Mouse (Mus musculus): ENCODE measurements around the gene Scamp3. TPM values are rescaled to one million over a fixed set of nuclear protein-coding genes. Genes with fewer than 3 reads are reported as not detected.

Gene Scamp3
- total and polyA plus RNA-seq, 3 experiments, result 4.5 to 72.7 (median 12.5) TPM

DNA sequence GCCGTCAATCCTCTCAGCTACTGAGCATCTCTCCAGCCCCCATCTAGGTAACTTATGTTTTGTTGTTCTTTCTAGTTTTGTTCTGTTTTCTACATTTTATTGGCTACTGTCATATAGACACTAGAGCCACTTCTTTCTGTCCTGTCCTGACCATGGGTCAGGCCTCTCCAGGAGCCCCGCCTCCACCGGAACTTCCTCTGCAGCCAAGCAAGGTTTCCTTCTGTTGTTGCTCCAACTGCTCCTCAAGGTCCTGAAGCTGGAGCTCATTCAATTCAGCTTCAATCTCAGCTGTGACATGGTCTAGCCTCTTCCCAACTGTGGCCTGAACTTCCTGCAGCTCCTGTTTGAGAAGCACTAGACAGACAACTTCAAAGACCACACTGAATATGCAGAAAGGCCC lies 47.4 kb upstream of the Scamp3 start:
- dilution Hi-C loops (cut with MboI; ENCODE audit: extremely low pct_ligation_motif_present, extremely low pct_unique_long_range_greater_than_20kb, low sequenced_read_pairs), result no loop called here

GRCm38 (mm10) chr3:89131816-89132215 lies 45.5 kb upstream of the Scamp3 start:
- H3K9me3 ChIP-seq (replicated peaks; ENCODE audit: low read length), result no peaks in the 10 kb centered on the region
- no peak for DNase-seq (ENCODE audit: extremely low read depth)
- H3K79me2 ChIP-seq (replicated peaks; ENCODE audit: control insufficient read depth, extremely low read depth, insufficient read depth, poor library complexity, severe bottlenecking), result no peaks in the 10 kb centered on the region
- TF ChIP-seq MXI1 (IDR thresholded peaks at IDR 0.05; ENCODE audit: low read depth, low read length) (no peak), POLR2A (IDR thresholded peaks at IDR 0.05; ENCODE audit: low read depth, low read length) (no peak), MYC (IDR thresholded peaks at IDR 0.05; ENCODE audit: low read depth, low read length) (no peak), RCOR1 (conservative IDR thresholded peaks at IDR 0.05; ENCODE audit: low read depth, low read length) (no peak), POLR2AphosphoS2 (IDR thresholded peaks at IDR 0.05; ENCODE audit: low read depth, low read length) (no peak), KAT2A (IDR thresholded peaks at IDR 0.05; ENCODE audit: insufficient replicate concordance, low read length) (no peak), SIN3A (IDR thresholded peaks at IDR 0.05; ENCODE audit: low read length) (no peak), MEF2A (IDR thresholded peaks at IDR 0.05; ENCODE audit: borderline replicate concordance, low read depth, low read length) (no peak), ZMIZ1 (IDR thresholded peaks at IDR 0.05; ENCODE audit: low read depth, low read length) (no peak), USF2 (conservative IDR thresholded peaks at IDR 0.05; ENCODE audit: low read depth, low read length) (no peak), USF1 (IDR thresholded peaks at IDR 0.05; ENCODE audit: low read depth, low read length) (no peak), BHLHE40 (IDR thresholded peaks at IDR 0.05; ENCODE audit: low read depth, low read length) (no peak), ZKSCAN1 (IDR thresholded peaks at IDR 0.05; ENCODE audit: borderline replicate concordance, low read depth, low read length) (no peak), RAD21 (IDR thresholded peaks at IDR 0.05; ENCODE audit: low read depth, low read length) (no peak), NELFE (IDR thresholded peaks at IDR 0.05; ENCODE audit: low read depth, low read length) (no peak), ELF1 (IDR thresholded peaks at IDR 0.05; ENCODE audit: low read depth, low read length) (no peak), EP300 (IDR thresholded peaks at IDR 0.05; ENCODE audit: low read length) (no peak)
- H3K4me2 ChIP-seq (ENCODE audit: insufficient read depth, low read depth, poor library complexity, severe bottlenecking), result no peak overlapping the region
- H3K27me3 ChIP-seq (replicated peaks), result peaks cover 15% of the 10 kb centered on the region
- H3K9ac ChIP-seq (ENCODE audit: insufficient read depth, low read depth), result no peak overlapping the region
- in situ Hi-C loops (cut with MboI; ENCODE audit: low pct_ligation_motif_present, low pct_unique_long_range_greater_than_20kb, low sequenced_read_pairs) (no loop called here), dilution Hi-C loops (cut with MboI; ENCODE audit: extremely low pct_ligation_motif_present, extremely low pct_unique_long_range_greater_than_20kb, low sequenced_read_pairs) (no loop called here)
- no peak overlapping the region for H3K27ac ChIP-seq (ENCODE audit: insufficient read depth, low read depth)
- no peaks in the 10 kb centered on the region for H3K36me3 ChIP-seq (replicated peaks in 1 of 2; ENCODE audit: control insufficient read depth in 1 of 2, insufficient read depth in 1 of 2, low read length in 1 of 2)
- H3K4me1 ChIP-seq (ENCODE audit: control insufficient read depth in 1 of 2, insufficient read depth in 2 of 2), result no peaks in the 10 kb centered on the region
- H3K4me3 ChIP-seq (replicated peaks in 1 of 3; ENCODE audit: low read depth in 2 of 3, low read length in 2 of 3, poor library complexity in 1 of 3), result no peak overlapping the region

More for the DNA sequence above, 47.4 kb upstream of the Scamp3 start:
- H3K27me3 ChIP-seq (replicated peaks), result peaks cover 7% of the 10 kb centered on the region
- H3K4me1 ChIP-seq (ENCODE audit: control insufficient read depth in 1 of 2, insufficient read depth in 2 of 2), result no peaks in the 10 kb centered on the region
- no peaks in the 10 kb centered on the region for H3K9me3 ChIP-seq (replicated peaks; ENCODE audit: low read length)
- no peak overlapping the region for H3K4me2 ChIP-seq (ENCODE audit: insufficient read depth, low read depth, poor library complexity, severe bottlenecking)
- no peak overlapping the region for H3K27ac ChIP-seq (ENCODE audit: insufficient read depth, low read depth)
- TF ChIP-seq SIN3A (IDR thresholded peaks at IDR 0.05; ENCODE audit: low read length) (no peak), PAX5 (IDR thresholded peaks at IDR 0.05; ENCODE audit: low read length) (no peak), CHD1 (IDR thresholded peaks at IDR 0.05; ENCODE audit: low read depth, low read length) (no peak), IRF4 (IDR thresholded peaks at IDR 0.05; ENCODE audit: low read depth, low read length) (no peak), POLR2AphosphoS2 (IDR thresholded peaks at IDR 0.05; ENCODE audit: low read depth, low read length) (no peak), CHD2 (IDR thresholded peaks at IDR 0.05; ENCODE audit: low read length) (no peak), TBP (conservative IDR thresholded peaks at IDR 0.05; ENCODE audit: low read depth, low read length) (no peak), SMC3 (IDR thresholded peaks at IDR 0.05; ENCODE audit: low read depth, low read length) (no peak)
- no peak overlapping the region for H3K9ac ChIP-seq (ENCODE audit: insufficient read depth, low read depth)
- H3K79me2 ChIP-seq (replicated peaks; ENCODE audit: control insufficient read depth, extremely low read depth, insufficient read depth, poor library complexity, severe bottlenecking), result no peaks in the 10 kb centered on the region
- H3K4me3 ChIP-seq (replicated peaks in 1 of 3; ENCODE audit: low read depth in 2 of 3, low read length in 2 of 3, poor library complexity in 1 of 3), result no peak overlapping the region
- no peaks in the 10 kb centered on the region for H3K36me3 ChIP-seq (replicated peaks in 1 of 2; ENCODE audit: control insufficient read depth in 1 of 2, insufficient read depth in 1 of 2, low read length in 1 of 2)
- no peak for DNase-seq (ENCODE audit: extremely low read depth)
- in situ Hi-C loops (cut with MboI; ENCODE audit: low pct_ligation_motif_present, low pct_unique_long_range_greater_than_20kb, low sequenced_read_pairs), result no loop called here
